Mouse (Mus musculus) CD8-positive naive resting alpha-beta T cell, adult 2 months (primary cell): ENCODE measurements around the gene Fyco1.
"Not testable (repeated sequence)": the region's sequence is repeated elsewhere in the genome, so short reads cannot be mapped to it uniquely, and the experiment has no call there.

ENCODE experiments used
- DNase-seq, 2 experiments: peaks; one replicate each; pipeline ENCODE4 v3.0.0; 2022; ENCODE audit warnings: low read depth in 2 of 2, low spot score in 2 of 2

Fyco1 gene

GRCm38 (mm10) chr9:123749687-123750086, 102.0 kb downstream of the Fyco1 start:
- not testable (repeated sequence) for DNase-seq

GRCm38 (mm10) chr9:123740799-123741198, 110.9 kb downstream of the Fyco1 start:
- no peak for DNase-seq
